Comparison of ENCODE assay signal across 34 mouse cellular contexts in the genomic region with DNA sequence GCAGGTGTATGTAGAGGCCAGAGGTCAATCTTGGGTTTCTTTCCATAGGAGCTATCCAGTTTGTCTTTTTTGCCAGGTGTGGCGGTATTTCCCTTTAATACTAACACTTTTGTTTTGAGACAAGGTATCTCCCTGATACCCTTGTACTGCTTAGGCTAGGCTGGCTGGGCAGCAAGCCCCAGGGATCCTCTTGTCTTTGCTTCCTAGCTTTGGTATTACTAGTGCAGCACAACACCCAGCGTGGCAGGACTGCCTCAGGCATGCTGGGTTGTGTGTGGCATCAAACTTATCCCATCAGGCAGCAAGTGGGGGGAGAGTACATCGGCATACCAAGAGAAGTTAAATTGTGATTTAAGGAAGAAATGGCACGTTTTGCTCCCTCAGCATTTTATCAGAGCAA. TPM values are rescaled to one million over a fixed set of nuclear protein-coding genes. Genes with fewer than 3 reads are reported as not detected.
"Had no signal": no experiment of that assay in that cellular context is flagged by ENCODE, and none has a peak within 500 bp of the region (broad histone marks: within the 10 kb centered on the region; RNA-seq: fewer than 3 reads in every experiment).

No protein-coding gene starts in this region.

- H3K36me3 ChIP-seq: liver, embryonic 13.5 days; midbrain, embryonic 15.5 days; neural tube, embryonic 13.5 days had no signal

- H3K4me2 ChIP-seq: liver, embryonic 13.5 days; midbrain, embryonic 11.5 days; midbrain, embryonic 15.5 days; neural tube, embryonic 13.5 days had no signal

- H3K27me3 ChIP-seq: liver, embryonic 13.5 days; midbrain, embryonic 15.5 days; neural tube, embryonic 13.5 days had no signal

- H3K9me3 ChIP-seq: liver, embryonic 13.5 days; midbrain, embryonic 15.5 days; neural tube, embryonic 13.5 days had no signal

- H3K4me1 ChIP-seq: midbrain, embryonic 15.5 days; neural tube, embryonic 13.5 days had no signal

- H3K4me3 ChIP-seq: layer of hippocampus, adult 2 months; left cerebral cortex, adult 2 months; liver, embryonic 13.5 days; midbrain, embryonic 15.5 days; myocyte; neural tube, embryonic 13.5 days had no signal

- ATAC-seq: intestine, postnatal 0 days; midbrain, embryonic 15.5 days had no signal

- H3K27ac ChIP-seq: layer of hippocampus, adult 2 months; left cerebral cortex, adult 2 months; liver, embryonic 13.5 days; midbrain, embryonic 15.5 days; neural tube, embryonic 13.5 days; stomach, postnatal 0 days had no signal

- DNase-seq: layer of hippocampus, adult 9-11 months; layer of hippocampus, postnatal 36 days; liver, embryonic 13.5 days; lung, adult 2 months; lung, postnatal 14 days; lung, postnatal 4 days; right cerebral cortex, adult 18-20 months; right cerebral cortex, postnatal 14 days; right cerebral cortex, postnatal 4 days; thymus, adult 2 months; thymus, postnatal 14 days; thymus, postnatal 4 days had no signal

- H3K9ac ChIP-seq: liver, embryonic 13.5 days; midbrain, embryonic 15.5 days; neural tube, embryonic 13.5 days had no signal

RNA-seq across cellular contexts. Expression of gene 5330417H12Rik, which starts 22.5 kb away (rescaled TPM):
- total RNA-seq: layer of hippocampus, adult 2 months; layer of hippocampus, postnatal 36 days; left cerebral cortex, adult 2 months; left cerebral cortex, postnatal 10 days; left cerebral cortex, postnatal 36 days; liver, adult 2 months; megakaryocyte progenitor cell, adult 5-6 weeks; megakaryocyte-erythroid progenitor cell, adult 5-6 weeks; monocyte, adult 5-6 weeks; neutrophil, adult 5-6 weeks had no signal
- polyA plus RNA-seq: intestine, embryonic 14.5 days; intestine, postnatal 0 days; large intestine, adult 2 months; limb, embryonic 11.5 days; limb, embryonic 14.5 days; liver, adult 2 months; liver, embryonic 13.5 days; liver, embryonic 16.5 days; lung, adult 2 months; lung, embryonic 16.5 days; midbrain, embryonic 11.5 days; midbrain, embryonic 15.5 days; myocyte; neural tube, embryonic 13.5 days; stomach, embryonic 14.5 days; stomach, postnatal 0 days; thymus, adult 2 months had no signal

RNA-seq across cellular contexts. Expression of gene Olfml1, which starts 35.3 kb away (rescaled TPM):
- total RNA-seq: megakaryocyte progenitor cell, adult 5-6 weeks; megakaryocyte-erythroid progenitor cell, adult 5-6 weeks; monocyte, adult 5-6 weeks; neutrophil, adult 5-6 weeks had no signal
- polyA plus RNA-seq: myocyte had no signal
